Mouse (Mus musculus) adrenal gland, adult (tissue): ENCODE results near the gene Lyplal1.

Source experiments
- DNase-seq, 2 experiments: peaks; one replicate each; pipeline ENCODE4 v3.0.0; 2022 to 2023; ENCODE audit warnings: low spot score in 1 of 2; ENCODE audit not compliant: inconsistent age in 2 of 2

The Lyplal1 gene

DNA sequence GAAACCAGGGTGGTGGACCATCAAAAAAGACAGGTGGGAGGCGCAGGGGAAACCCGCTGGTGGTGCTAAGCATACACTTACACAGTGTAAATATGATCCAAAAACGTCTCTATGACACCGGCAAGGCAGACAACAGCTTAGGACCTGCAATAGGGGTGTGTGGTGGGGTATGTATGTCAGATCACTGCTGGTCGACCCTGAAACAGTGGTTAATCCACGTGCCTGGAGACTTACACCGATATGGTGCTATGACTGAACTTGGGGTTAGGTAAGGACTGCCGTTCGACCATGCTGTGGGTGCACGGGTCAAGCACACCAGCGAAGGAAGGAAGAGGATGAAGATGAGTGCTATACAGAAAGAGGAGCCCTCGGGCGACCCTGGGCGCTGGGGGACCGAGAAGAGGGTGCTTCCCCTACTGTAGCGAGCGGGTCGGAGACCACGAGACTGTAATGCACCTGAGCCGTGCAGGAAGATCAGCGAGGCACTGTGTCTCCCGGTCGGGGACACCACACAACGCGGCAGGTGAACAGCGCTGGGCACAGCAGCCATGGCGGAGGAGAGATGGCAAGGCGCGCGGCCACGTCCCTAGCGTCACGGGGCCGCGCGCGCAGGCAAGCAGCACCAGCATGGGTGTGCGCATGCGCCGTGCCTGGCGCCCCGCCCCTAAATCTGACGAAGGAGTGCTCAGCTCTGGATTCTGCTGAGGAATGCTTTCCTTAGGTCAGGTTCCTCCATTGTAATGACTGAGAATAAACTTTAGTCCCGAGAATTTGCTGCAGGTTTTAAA is at the start of gene Lyplal1:
Gene Lyplal1, minus strand, starts transcription at position 610 of the 788 bp plus-strand sequence.
- peak; percentile 95 to 97 for DNase-seq

DNA sequence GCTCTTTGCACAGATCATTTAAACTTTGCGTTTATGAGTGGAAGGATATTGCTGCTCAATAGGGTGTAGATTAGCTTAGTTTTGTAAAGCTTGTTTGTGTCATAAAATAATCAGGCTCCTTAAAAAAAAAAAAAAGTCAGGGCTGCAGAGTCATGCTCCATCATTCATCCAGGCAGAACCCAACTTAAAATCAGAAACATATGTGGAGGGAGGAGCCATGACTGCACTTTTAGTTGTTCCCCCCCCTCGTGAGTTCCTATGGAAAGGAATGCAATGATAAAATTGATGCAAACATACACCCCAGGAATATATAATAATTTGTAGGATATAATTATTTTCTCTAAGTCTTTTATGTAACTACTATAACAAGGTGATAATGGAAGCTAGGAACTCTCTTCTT is 46.5 kb upstream of the Lyplal1 start:
- DNase-seq: no peak

DNA sequence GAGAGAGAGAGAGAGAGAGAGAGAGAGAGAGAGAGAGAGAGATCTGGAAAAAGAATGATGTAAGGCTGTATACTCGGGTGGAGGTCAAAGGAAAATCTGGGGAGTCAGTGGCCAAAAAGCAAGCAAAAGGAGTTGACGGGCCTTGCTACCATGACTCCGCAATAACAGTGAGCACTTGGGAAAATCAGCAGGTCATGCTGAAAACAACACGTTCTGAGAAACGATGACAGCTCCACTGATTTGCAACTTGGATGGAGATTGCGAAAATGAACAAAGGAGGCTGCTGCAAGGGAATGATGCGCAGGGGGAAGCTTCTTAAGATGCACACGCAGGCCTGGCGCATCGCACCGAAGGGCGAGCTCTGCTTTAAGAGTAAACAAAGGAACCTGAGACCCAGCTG is 46.1 kb upstream of the Lyplal1 start:
- DNase-seq: no peak

DNA sequence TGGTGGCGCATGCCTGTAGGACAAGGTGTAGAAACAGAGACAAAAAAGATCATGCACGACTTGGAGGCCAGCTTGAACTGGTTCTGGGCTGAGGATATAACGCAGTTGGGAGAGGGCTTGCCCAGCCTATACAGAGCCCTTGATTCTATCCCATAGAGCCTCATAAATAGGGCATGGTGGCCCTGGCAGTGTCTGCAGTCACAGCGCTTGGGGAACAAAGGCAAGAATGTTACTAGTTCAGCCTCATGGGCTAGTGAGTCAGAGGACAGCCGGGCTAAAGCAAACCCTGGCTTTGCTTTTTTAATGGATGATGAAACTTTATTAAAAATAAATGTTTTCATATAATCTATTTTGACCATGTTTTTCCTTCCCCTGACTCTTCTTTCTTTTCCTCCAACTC is 33.3 kb upstream of the Lyplal1 start:
- DNase-seq: no peak

DNA sequence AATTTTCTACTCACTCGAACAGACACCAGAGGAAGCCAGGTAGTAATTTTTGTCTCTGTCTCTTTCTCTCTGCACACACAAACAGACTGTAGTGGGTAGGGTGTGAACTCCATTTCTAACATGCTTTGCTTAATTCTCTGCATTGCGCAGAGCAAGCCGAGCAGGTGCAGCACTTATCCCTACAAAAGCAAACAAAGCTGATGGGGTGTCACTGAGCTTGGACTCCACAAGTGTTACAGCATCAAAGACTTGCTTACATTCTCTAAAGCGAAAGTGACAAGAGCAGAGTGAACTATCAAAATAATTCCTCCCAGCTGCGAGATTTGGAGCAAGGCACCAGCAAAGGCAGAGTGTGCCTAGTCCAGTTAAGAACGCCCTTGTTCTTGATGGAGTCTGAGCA is 28.3 kb upstream of the Lyplal1 start:
- no peak for DNase-seq

DNA sequence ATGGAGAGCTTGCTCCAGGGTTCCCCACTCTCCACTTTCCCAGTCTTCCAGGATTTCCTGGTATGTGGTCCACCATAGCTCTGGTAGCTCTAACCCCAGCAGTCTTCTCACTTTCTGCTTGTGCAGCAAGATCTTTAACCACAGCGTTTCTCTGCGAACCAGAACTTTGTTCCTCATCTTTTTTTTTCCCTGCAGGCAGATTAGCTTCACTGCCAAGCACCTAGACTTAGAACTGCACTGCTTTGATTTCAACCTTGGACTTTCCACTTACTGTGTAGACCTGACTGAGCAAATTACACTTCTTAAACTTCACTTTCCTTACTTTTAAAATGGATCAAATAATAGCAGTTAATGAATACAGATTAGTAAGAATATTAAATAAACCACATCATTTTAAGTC is 23.1 kb upstream of the Lyplal1 start:
- DNase-seq: no peak

DNA sequence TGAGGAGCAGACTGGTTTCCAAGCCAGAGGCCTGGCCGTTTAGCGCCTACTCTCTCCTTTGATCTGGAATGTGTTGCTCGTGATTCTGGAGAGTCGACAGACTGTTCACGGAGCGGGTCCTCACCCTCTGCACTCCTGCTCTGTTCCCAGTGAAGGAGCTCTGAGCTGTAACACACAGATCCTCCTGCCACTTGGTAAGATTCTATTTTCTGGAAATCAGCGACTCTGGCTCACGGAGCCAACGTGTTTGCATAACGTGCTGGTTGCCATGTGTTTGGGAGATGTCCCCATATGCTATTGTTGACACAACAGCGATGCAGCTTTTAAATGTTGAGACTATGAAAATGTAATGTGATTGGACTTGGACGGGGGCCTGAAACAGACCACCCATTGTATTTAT is 20.8 kb upstream of the Lyplal1 start:
- DNase-seq: no peak

DNA sequence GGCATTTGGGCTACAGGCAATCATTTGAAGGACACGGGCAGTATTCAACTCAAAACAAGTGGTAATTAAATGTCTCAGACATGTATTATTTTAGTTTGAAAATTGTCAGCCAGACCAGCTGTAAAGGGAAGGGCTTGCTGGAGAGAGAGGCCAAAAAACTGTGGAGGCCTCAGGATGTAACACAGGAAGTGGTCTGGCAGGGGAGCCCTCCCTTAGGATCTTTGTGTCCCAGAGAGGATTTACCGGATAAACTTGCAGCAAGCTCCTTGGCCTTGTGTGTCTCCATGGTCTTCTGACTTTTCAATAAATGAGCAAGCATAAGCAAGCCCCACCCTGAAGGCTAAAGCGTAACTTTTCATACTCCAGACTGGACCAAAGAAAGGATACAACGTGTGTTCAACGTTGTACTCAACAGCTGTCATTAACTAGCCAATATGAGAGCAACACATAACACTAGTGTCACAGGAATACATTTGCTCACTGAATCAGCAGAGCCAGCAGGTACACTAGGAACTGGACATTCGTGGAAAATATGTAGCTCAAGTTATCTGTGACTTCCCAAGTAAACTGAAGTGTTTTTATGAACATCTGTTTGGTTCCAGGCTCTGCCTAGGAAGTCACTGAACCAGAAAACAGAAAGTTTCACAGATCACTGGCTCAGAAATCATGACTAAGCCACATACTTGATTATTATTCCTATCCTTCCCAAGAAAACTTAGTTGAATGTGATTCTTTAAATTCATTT is 19.7 kb upstream of the Lyplal1 start:
- no peak for DNase-seq

DNA sequence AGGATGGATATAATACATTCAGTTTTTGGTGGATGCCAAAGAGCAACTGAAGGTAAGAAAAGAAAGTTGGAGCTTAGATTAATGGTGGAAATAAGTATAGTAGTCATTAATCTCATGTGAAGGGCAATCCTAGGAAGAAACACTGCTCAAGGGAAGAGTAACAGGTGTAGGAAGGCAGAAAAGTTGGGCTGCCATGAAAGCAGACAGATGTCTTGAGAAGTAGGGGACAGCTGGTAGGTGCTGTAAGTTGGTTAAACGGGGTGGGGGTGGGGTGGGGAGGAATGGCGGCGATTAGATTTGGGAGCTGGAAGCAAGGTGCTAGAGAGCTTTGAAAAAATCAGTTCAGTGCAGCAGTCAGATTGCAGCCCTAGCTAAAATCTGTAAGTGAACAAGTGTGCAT is 14.4 kb upstream of the Lyplal1 start:
- no peak for DNase-seq

DNA sequence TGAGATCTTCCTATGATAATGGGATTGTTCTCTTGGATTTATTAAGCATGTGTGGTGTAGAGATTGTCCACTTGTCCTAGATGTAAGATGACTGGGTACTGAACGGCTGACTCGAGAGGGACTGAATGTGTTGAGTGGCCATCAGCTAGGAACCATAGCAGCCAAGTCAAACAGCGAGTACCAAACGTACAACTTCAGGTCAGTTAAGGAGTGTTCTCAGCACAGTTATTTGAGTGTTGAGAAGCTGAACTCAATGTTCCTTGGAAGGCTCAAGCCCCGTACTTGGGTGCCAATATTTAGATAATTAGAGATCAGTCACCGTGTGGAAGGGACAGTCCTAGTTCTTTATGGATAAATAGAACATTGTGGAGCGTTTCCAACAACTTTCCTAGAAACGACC is 11.8 kb upstream of the Lyplal1 start:
- no peak for DNase-seq

DNA sequence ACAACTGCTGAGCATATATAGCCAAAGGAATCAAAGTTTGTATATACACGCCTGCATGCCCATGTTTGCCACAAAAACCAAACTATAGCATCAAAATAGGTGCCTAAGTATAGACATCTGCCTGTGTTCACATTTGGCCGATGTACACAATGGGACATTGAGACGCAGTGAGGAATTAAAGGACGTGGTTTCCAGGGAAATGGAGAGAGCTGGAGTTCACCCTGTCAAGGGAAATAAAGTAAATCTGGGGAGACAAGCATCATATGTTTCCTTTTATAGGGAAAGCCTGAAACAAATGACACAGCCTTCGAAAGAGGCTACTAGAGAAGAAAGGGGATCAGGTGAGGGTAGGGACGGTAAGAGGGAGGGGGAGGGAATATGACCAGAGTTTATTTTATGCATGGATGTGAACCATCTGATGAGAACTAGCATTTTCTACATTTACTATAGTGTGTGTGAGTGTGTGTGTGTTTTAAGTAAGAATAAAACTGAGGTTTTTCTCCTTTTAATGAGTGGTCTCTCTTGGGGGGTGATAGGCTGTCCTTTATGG is 9.3 kb upstream of the Lyplal1 start:
- no peak for DNase-seq

DNA sequence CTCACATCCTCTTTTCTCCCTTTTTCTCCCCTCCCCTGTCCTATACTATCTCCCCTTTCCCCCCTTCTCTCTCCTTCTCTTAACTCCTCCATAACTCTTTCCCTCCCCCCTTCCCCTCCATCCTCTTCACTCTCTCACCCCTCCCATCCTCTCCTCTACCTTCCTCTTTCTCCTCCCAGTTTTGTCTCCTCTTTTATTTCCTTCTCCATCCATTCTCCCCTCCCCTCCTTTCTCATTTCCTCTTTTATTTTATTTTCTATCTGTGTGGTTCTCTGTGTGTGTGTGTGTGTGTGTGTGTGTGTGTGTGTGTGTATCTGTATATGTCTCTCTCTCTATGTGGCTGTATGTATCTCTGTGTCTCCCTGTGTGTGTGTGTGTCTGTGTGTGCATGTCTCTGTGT is 6.6 kb upstream of the Lyplal1 start:
- no peak for DNase-seq

DNA sequence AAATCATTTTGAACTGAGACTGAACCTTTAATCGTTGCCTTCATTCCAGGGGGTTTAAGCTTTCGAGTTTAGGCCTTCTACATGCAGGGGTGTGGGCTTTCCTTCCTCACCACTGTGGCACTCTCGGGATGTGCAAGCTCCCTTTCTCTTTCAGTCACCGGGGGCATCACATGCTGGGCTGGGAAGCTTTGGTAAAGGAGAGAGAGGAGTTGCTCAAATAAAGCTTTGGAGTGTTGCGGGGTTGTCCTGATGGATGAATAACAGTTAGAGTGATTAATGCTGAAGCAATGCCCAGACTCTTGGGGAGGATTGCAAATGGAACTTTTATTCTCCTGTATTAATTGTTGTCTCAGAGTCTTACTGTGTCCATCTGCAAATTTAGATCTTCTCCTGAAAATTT is 2.7 kb upstream of the Lyplal1 start:
- peak in 1 of 2 experiments; percentile 52 for DNase-seq

DNA sequence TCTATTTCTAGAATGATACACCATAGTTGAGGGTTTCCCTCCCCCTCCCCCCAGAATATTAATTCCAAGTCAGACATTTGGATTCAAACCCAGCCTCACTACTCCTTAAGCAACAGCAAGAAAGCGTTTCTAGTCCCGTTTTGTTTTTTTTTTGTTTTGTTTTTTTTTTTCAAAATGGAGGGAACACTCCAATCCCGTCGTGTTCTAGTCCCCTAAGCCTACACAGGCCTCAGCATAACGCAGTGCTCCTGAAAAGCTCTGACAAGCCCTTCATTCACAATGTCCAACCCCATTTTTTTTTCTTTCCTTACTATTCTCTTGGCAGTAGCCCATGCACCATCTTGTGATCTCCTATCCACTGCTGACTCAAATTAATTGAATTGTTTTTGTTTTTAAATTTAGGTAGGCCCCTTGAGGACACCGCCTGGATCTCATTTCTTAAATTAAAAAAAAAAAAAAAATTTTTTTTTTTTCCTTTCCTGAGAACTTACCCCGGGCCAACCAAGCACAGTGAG is 967 bp downstream of the Lyplal1 start:
- no peak for DNase-seq

DNA sequence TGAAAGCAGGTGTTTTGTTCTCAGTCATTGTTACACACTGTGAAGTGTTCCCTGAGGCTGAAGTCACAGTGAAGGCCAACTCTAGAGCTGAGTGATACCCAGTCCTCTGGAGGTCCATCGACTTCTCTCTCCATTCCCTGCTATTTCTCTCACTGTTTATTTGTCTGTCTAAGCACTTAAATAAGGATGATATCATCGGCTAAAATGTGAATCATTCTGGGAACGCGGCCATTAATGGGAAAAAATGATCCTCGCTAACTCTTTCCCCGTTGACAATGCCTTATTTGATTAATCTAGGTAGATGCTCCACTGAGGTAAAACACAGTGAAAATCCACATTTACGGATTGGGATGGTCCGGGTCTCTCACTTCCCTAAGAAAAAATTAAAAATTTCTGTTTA is 14.8 kb downstream of the Lyplal1 start:
- DNase-seq: no peak

DNA sequence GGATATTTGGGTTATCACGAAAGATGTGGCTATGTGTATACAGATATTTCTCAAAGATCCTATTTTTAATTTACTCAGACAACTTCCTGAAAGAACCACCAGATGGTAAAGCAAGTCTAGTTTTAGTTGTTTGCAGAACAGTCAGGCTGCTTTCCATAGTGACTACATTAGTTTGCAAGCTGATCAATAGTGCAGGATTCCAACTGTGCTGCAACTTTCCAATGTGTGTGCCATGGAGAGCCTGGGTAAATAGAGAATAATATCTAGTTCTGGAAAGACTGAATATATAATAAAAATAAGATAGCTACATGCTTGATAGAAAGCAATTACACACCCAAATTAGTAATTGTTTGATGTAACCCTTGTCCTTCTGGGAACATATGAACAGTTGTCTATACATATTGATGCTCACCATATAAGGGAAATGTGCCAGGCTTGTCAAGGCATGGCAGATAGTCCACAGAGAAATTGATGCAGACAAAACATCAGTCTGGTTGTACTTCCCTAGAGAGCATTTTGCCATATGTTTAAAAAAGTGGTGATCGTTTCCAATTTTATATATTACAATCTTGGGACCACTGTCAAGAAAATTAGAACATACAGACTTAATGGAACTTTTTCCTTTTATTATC is 50.7 kb downstream of the Lyplal1 start:
- DNase-seq: no peak

DNA sequence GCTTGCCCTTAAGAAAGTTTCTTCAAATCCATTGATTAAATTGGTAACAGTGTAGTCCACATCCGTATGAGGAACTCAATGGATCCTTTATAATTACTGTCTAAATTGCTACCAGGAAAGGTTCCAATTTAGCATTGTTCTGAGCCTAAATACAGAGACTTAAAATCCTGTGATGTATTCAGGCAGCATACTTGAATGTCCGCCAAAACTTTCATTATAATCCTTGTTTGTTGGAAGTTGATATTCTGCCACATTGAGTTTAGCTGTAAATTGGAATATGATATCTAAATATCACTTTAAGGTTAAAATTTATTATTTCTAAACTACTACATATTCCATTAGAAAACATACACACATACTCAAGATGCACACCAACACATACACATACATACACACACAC is 57.1 kb downstream of the Lyplal1 start:
- no peak for DNase-seq

DNA sequence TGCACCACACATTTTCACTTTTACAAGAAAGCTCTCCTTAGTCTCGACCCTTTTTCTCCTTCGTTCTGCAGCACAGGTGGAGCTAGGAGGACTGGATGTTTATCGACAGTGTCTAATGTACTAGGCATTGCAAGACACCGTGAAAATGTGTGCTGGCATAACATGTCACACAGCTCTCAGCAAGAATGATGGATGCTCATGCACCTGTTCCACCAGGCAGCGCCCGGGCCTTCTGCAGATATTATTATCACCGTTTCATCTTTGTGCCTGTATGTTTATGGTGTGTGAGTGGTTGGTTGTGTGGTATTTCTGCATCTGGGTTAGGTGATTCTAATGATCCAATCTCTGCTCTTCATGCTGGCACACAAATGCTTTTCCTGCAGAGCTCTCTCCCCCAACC is 62.9 kb downstream of the Lyplal1 start:
- DNase-seq: no peak

DNA sequence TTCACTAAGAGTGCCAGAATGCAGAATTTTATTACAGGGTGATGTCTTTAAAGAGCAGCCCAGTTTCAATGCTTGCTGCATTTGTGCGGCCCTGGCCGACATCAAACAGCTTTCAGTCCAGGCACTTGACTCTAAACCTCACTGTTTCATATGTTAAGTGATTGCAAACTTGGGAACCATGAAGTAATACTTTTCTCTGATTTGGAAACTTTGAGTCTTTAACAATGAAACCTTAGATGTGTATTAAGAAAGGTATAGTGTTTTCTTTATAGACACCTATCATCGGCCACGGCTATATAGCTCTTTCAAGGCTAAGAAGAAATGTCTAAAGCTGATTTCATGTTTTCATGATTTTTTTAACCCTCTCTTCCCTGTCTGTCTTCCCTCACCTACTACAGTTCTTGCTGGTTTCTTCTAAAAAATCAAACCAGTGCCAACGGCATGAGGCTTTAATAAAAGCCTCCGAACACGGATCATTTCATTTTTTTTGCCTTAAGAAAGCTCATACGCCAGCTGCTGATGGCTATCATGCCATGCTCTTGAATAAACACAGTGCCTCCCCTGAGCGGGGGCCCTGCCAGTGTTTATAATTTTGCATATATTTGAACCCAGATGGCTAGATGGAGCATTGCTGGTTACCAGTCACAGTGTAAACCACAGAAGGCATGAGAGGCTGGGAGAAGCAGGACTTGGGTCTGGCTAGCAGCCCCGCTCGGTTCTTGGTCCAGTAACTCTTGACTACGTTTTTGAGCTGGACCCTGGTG is 63.6 kb downstream of the Lyplal1 start:
- no peak for DNase-seq

DNA sequence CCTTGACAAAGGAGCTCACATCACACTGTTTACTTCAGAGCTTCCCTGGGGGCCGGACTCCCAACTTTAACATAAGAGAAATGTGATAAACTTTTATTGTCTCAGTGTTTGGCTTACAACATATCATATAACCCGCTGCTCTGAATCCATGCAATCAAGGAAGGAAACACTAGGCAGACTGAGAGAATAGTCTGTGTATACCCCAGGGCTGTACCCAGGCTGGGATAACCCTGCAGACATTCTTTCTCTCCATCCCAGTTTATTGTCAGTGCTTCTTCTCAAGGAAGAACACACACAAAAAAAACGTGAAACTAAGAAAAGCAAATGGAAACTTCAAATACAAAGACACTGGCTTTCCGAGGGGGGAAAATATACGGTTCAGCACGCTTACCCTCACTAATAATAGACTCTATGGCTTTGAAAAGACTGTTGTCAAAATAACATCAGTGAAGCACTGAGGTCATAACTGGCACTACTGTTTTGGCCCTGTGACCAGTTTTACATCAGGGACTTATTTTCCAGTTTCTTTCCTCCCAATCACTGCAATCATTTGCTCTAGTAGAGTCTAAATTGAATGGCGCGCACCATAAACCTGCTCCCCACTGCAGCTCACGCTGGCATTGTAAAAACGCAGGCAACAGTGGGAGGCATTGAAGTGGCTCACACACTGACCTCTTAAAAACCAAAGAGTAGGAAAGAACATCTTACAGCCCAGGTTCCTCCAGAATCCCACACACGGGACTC is 73.2 kb downstream of the Lyplal1 start:
- no peak for DNase-seq
